9 mouse cellular contexts compared by ENCODE assay signal in genomic region chr11:8215634-8216033, GRCm38 (mm10).
DNase-seq lines count a peak whose midpoint lies in the region; ATAC-seq lines count a peak whose summit lies in the region.
"Had no signal": no experiment of that assay in that cellular context is flagged by ENCODE, and none has a peak within 500 bp of the region (broad histone marks: within the 10 kb centered on the region; RNA-seq: fewer than 3 reads in every experiment).

No protein-coding gene starts in this region.

- H3K36me3 ChIP-seq in midbrain, embryonic 11.5 days (ENCODE audit: control insufficient read depth, insufficient read depth, low read length) = no peaks in the 10 kb centered on the region
- H3K36me3 ChIP-seq in midbrain, embryonic 10.5 days = no peaks in the 10 kb centered on the region

- no peaks in the 10 kb centered on the region for H3K27me3 ChIP-seq in midbrain, embryonic 11.5 days (ENCODE audit: control insufficient read depth, insufficient read depth, low read length)
- H3K27me3 ChIP-seq in midbrain, embryonic 10.5 days (ENCODE audit: low read depth, poor library complexity, severe bottlenecking) = no peaks in the 10 kb centered on the region

- H3K9ac ChIP-seq in midbrain, embryonic 11.5 days (ENCODE audit: low read length) = no peak overlapping the region

- H3K4me1 ChIP-seq in midbrain, embryonic 11.5 days (ENCODE audit: control insufficient read depth, insufficient read depth, low read length) = no peaks in the 10 kb centered on the region
- no peaks in the 10 kb centered on the region for H3K4me1 ChIP-seq in midbrain, embryonic 10.5 days

- no peak overlapping the region for H3K27ac ChIP-seq in midbrain, embryonic 11.5 days (ENCODE audit: low read depth, low read length)
- H3K27ac ChIP-seq in midbrain, embryonic 10.5 days (replicated peaks) = no peak overlapping the region

- no peaks in the 10 kb centered on the region for H3K9me3 ChIP-seq in midbrain, embryonic 11.5 days (ENCODE audit: control insufficient read depth, low read length)
- H3K9me3 ChIP-seq in midbrain, embryonic 10.5 days (replicated peaks) = no peaks in the 10 kb centered on the region

- no peak overlapping the region for H3K4me3 ChIP-seq in midbrain, embryonic 11.5 days (ENCODE audit: low read depth, low read length)
- no peak overlapping the region for H3K4me3 ChIP-seq in midbrain, embryonic 10.5 days

- 76% methylated on average over 7 of the region's 7 CpGs for WGBS in midbrain, embryonic 11.5 days
- WGBS in midbrain, embryonic 10.5 days = 86% methylated on average over 7 of the region's 7 CpGs

- ATAC-seq in midbrain, embryonic 11.5 days (ENCODE audit: low FRiP score) = no peak

- peak; percentile 34 for DNase-seq in adrenal gland, postnatal 10 days
- no peak for DNase-seq in adrenal gland, adult 18-20 months (ENCODE audit: low spot score in 2 of 2)
- peak; percentile 26 for DNase-seq in right cerebral cortex, adult 18-20 months
- DNase-seq in right cerebral cortex, postnatal 14 days = no peak
- DNase-seq in kidney, adult 9 months = peak; percentile 61
- DNase-seq in skeletal muscle tissue, adult 2 months (ENCODE audit: low read depth, low spot score) = peak; percentile 63
- DNase-seq in midbrain, embryonic 11.5 days (ENCODE audit: low spot score, missing footprints) = no peak
- DNase-seq in midbrain, embryonic 10.5 days (ENCODE audit: low spot score) = no peak
- DNase-seq: cerebellum, adult 11-12 months had no signal

- no peak overlapping the region for H3K4me2 ChIP-seq in midbrain, embryonic 11.5 days

Comparison
In these comparisons a context has a peak if more than half of its experiments do, and no peak if none do; other contexts are left out.
1. DNase-seq: peak in adrenal gland, postnatal 10 days (single experiment), right cerebral cortex, adult 18-20 months (single experiment), kidney, adult 9 months (single experiment) and skeletal muscle tissue, adult 2 months (single experiment); none in adrenal gland, adult 18-20 months (0 of 2), right cerebral cortex, postnatal 14 days (single experiment), midbrain, embryonic 11.5 days (single experiment) and midbrain, embryonic 10.5 days (single experiment).